In genomic region chr6:128002667-128003066, GRCm38 (mm10) we compare ENCODE assay signal across 20 mouse cellular contexts.
DNase-seq lines count a peak whose midpoint lies in the region; ATAC-seq and TF ChIP-seq lines count a peak whose summit lies in the region.
"Had no signal": no experiment of that assay in that cellular context is flagged by ENCODE, and none has a peak within 500 bp of the region (broad histone marks: within the 10 kb centered on the region; RNA-seq: fewer than 3 reads in every experiment).

No protein-coding gene starts in this region.

- H3K9me3 ChIP-seq in heart, postnatal 0 days (replicated peaks; ENCODE audit: control insufficient read depth, low read length): no peaks in the 10 kb centered on the region
- no peaks in the 10 kb centered on the region for H3K9me3 ChIP-seq in midbrain, embryonic 14.5 days (ENCODE audit: control insufficient read depth, low read length)
- no peaks in the 10 kb centered on the region for H3K9me3 ChIP-seq in midbrain, postnatal 0 days (ENCODE audit: low read length)
- H3K9me3 ChIP-seq in stomach, postnatal 0 days (ENCODE audit: control insufficient read depth, low read length): no peaks in the 10 kb centered on the region
- H3K9me3 ChIP-seq in liver, postnatal 0 days (ENCODE audit: low read length): no peaks in the 10 kb centered on the region
- H3K9me3 ChIP-seq: hindbrain, embryonic 13.5 days; kidney, embryonic 15.5 days; limb, embryonic 12.5 days; liver, embryonic 13.5 days; neural tube, embryonic 12.5 days had no signal

- H3K9ac ChIP-seq in heart, postnatal 0 days (replicated peaks; ENCODE audit: low read depth, low read length): no peak overlapping the region
- H3K9ac ChIP-seq in midbrain, embryonic 14.5 days (replicated peaks; ENCODE audit: low read length): no peak overlapping the region
- H3K9ac ChIP-seq in midbrain, postnatal 0 days (replicated peaks; ENCODE audit: low read length, poor library complexity, severe bottlenecking): no peak overlapping the region
- no peak overlapping the region for H3K9ac ChIP-seq in stomach, postnatal 0 days (ENCODE audit: low read length)
- H3K9ac ChIP-seq in liver, postnatal 0 days (replicated peaks): no peak overlapping the region
- H3K9ac ChIP-seq: hindbrain, embryonic 13.5 days; kidney, embryonic 15.5 days; limb, embryonic 12.5 days; liver, embryonic 13.5 days; neural tube, embryonic 12.5 days had no signal

- H3K27ac ChIP-seq in heart, postnatal 0 days (ENCODE audit: low read depth): 0 out of 2 replicates have a peak overlapping the region, but pooled peaks have one; percentile 3
- H3K27ac ChIP-seq in midbrain, embryonic 14.5 days (replicated peaks; ENCODE audit: low read depth, low read length): no peak overlapping the region
- no peak overlapping the region for H3K27ac ChIP-seq in midbrain, postnatal 0 days (ENCODE audit: low read depth, low read length)
- peak overlapping the region; percentile 93 for H3K27ac ChIP-seq in stomach, postnatal 0 days (replicated peaks)
- no peak overlapping the region for H3K27ac ChIP-seq in liver, postnatal 0 days (ENCODE audit: low read depth)
- H3K27ac ChIP-seq: hindbrain, embryonic 13.5 days; kidney, embryonic 15.5 days; liver, embryonic 13.5 days; neural tube, embryonic 12.5 days had no signal

- WGBS in heart, postnatal 0 days: 70% methylated on average over 4 of the region's 4 CpGs
- 85% methylated on average over 4 of the region's 4 CpGs for WGBS in midbrain, embryonic 14.5 days
- 78% methylated on average over 4 of the region's 4 CpGs for WGBS in midbrain, postnatal 0 days
- WGBS in stomach, postnatal 0 days: 83% methylated on average over 4 of the region's 4 CpGs
- WGBS in liver, postnatal 0 days (ENCODE audit: insufficient replicate concordance): 68% methylated on average over 4 of the region's 4 CpGs

- peaks cover 39% of the 10 kb centered on the region for H3K4me1 ChIP-seq in heart, postnatal 0 days (ENCODE audit: control insufficient read depth, insufficient read depth)
- H3K4me1 ChIP-seq in midbrain, embryonic 14.5 days (ENCODE audit: control insufficient read depth, insufficient read depth, low read length): peaks cover 11% of the 10 kb centered on the region; the same call in 1 of the 2 replicates
- peaks cover 5% of the 10 kb centered on the region for H3K4me1 ChIP-seq in midbrain, postnatal 0 days (ENCODE audit: insufficient read depth, low read length)
- peaks cover 6% of the 10 kb centered on the region; the same call in 1 of the 2 replicates for H3K4me1 ChIP-seq in stomach, postnatal 0 days (replicated peaks; ENCODE audit: control insufficient read depth, insufficient read depth)
- no peaks in the 10 kb centered on the region for H3K4me1 ChIP-seq in liver, postnatal 0 days (ENCODE audit: insufficient read depth)
- H3K4me1 ChIP-seq: liver, embryonic 13.5 days had no signal

- peak; percentile 80 for DNase-seq in cerebellum, adult 11-12 months
- DNase-seq in cerebellum, adult 11 months: no peak
- no peak for DNase-seq in heart, postnatal 0 days (ENCODE audit: low spot score)
- no peak for DNase-seq in heart, postnatal 36 days
- DNase-seq in midbrain, embryonic 14.5 days: no peak
- DNase-seq in midbrain, postnatal 0 days (ENCODE audit: low spot score): no peak
- DNase-seq in stomach, postnatal 0 days (ENCODE audit: low spot score): no peak
- DNase-seq in liver, postnatal 0 days: no peak
- DNase-seq: adrenal gland, postnatal 10 days; heart, postnatal 10 days; kidney, postnatal 4 days; liver, embryonic 13.5 days; thymus, adult 18-20 months had no signal

- H3K36me3 ChIP-seq in heart, postnatal 0 days (replicated peaks; ENCODE audit: control insufficient read depth, insufficient read depth, low read length): 0 out of 2 replicates have a peak, but pooled peaks cover 8% of the 10 kb centered on the region
- H3K36me3 ChIP-seq in midbrain, embryonic 14.5 days (ENCODE audit: control insufficient read depth, insufficient read depth, low read length): no peaks in the 10 kb centered on the region
- no peaks in the 10 kb centered on the region for H3K36me3 ChIP-seq in midbrain, postnatal 0 days (ENCODE audit: insufficient read depth, low read length)
- H3K36me3 ChIP-seq in stomach, postnatal 0 days (ENCODE audit: control insufficient read depth, insufficient read depth, low read length): no peaks in the 10 kb centered on the region
- H3K36me3 ChIP-seq in liver, postnatal 0 days (replicated peaks; ENCODE audit: insufficient read depth, low read length): no peaks in the 10 kb centered on the region
- H3K36me3 ChIP-seq: G1E; hindbrain, embryonic 13.5 days; kidney, embryonic 15.5 days; liver, embryonic 13.5 days; neural tube, embryonic 12.5 days had no signal

- H3K4me2 ChIP-seq in heart, postnatal 0 days (ENCODE audit: low read depth, low read length): no peak overlapping the region
- no peak overlapping the region for H3K4me2 ChIP-seq in midbrain, embryonic 14.5 days (ENCODE audit: low read length)
- H3K4me2 ChIP-seq in midbrain, postnatal 0 days (ENCODE audit: low read depth, low read length, poor library complexity, severe bottlenecking): no peak overlapping the region
- no peak overlapping the region for H3K4me2 ChIP-seq in stomach, postnatal 0 days (replicated peaks; ENCODE audit: low read depth)
- H3K4me2 ChIP-seq in liver, postnatal 0 days (ENCODE audit: low read depth, low read length): no peak overlapping the region
- H3K4me2 ChIP-seq: hindbrain, embryonic 13.5 days; kidney, embryonic 15.5 days; liver, embryonic 13.5 days; neural tube, embryonic 12.5 days had no signal

- ATAC-seq in heart, postnatal 0 days (ENCODE audit: insufficient read depth, low read depth): no peak
- ATAC-seq in midbrain, embryonic 14.5 days (ENCODE audit: low FRiP score, low TSS enrichment): 0 out of 2 replicates have a peak, but pooled peaks have one; percentile 32
- ATAC-seq in midbrain, postnatal 0 days (ENCODE audit: low FRiP score): no peak
- ATAC-seq in stomach, postnatal 0 days (ENCODE audit: low FRiP score, low TSS enrichment): no peak
- ATAC-seq in liver, postnatal 0 days: no peak
- ATAC-seq: activated CD4-positive, CD25-positive, alpha-beta regulatory T cell, adult 4 months; inflammation-experienced regulatory T-cells, adult 6 months had no signal

- TF ChIP-seq EP300 in heart, postnatal 0 days (IDR thresholded peaks at IDR 0.05; ENCODE audit: low read depth): no peak
- TF ChIP-seq EP300 in stomach, postnatal 0 days (optimal IDR thresholded peaks at IDR 0.05): no peak
- no peak for TF ChIP-seq EP300 in liver, postnatal 0 days (IDR thresholded peaks at IDR 0.05; ENCODE audit: low read depth)

- no peaks in the 10 kb centered on the region for H3K27me3 ChIP-seq in heart, postnatal 0 days (ENCODE audit: control insufficient read depth, insufficient read depth, low read length)
- H3K27me3 ChIP-seq in midbrain, embryonic 14.5 days (ENCODE audit: control insufficient read depth, insufficient read depth, low read length): no peaks in the 10 kb centered on the region
- no peaks in the 10 kb centered on the region for H3K27me3 ChIP-seq in midbrain, postnatal 0 days (ENCODE audit: insufficient read depth, low read length)
- no peaks in the 10 kb centered on the region for H3K27me3 ChIP-seq in stomach, postnatal 0 days (ENCODE audit: control insufficient read depth, insufficient read depth, low read length)
- no peaks in the 10 kb centered on the region for H3K27me3 ChIP-seq in liver, postnatal 0 days (ENCODE audit: insufficient read depth, low read length)
- H3K27me3 ChIP-seq: hindbrain, embryonic 13.5 days; kidney, embryonic 15.5 days; limb, embryonic 12.5 days; liver, embryonic 13.5 days; neural tube, embryonic 12.5 days had no signal

- H3K4me3 ChIP-seq in heart, postnatal 0 days (ENCODE audit: low read depth, low read length): no peak overlapping the region
- no peak overlapping the region for H3K4me3 ChIP-seq in midbrain, embryonic 14.5 days (replicated peaks; ENCODE audit: low read depth, low read length)
- H3K4me3 ChIP-seq in midbrain, postnatal 0 days (ENCODE audit: low read depth, low read length): no peak overlapping the region
- H3K4me3 ChIP-seq in stomach, postnatal 0 days (ENCODE audit: low read depth, low read length): no peak overlapping the region
- no peak overlapping the region for H3K4me3 ChIP-seq in liver, postnatal 0 days (ENCODE audit: low read depth, low read length)
- H3K4me3 ChIP-seq: hindbrain, embryonic 13.5 days; kidney, embryonic 15.5 days; limb, embryonic 12.5 days; liver, embryonic 13.5 days; neural tube, embryonic 12.5 days had no signal

- TF ChIP-seq CTCF in heart, postnatal 0 days (IDR thresholded peaks at IDR 0.05; ENCODE audit: low read depth): no peak
- no peak for TF ChIP-seq CTCF in midbrain, postnatal 0 days (IDR thresholded peaks at IDR 0.05)
- TF ChIP-seq CTCF in stomach, postnatal 0 days (IDR thresholded peaks at IDR 0.05; ENCODE audit: low read depth): no peak
- no peak for TF ChIP-seq CTCF in liver, postnatal 0 days (IDR thresholded peaks at IDR 0.05; ENCODE audit: low read depth)

- intact Hi-C loops in heart, postnatal 36 days (cut with DNase I): no loop called here

Comparison
In these comparisons a context has a peak if more than half of its experiments do, and no peak if none do; other contexts are left out.
1. H3K27ac ChIP-seq: peak in heart, postnatal 0 days (single experiment) and stomach, postnatal 0 days (single experiment); none in midbrain, embryonic 14.5 days (single experiment), midbrain, postnatal 0 days (single experiment) and liver, postnatal 0 days (single experiment).